ENCODE assay signal across 19 mouse cellular contexts in the genomic region with DNA sequence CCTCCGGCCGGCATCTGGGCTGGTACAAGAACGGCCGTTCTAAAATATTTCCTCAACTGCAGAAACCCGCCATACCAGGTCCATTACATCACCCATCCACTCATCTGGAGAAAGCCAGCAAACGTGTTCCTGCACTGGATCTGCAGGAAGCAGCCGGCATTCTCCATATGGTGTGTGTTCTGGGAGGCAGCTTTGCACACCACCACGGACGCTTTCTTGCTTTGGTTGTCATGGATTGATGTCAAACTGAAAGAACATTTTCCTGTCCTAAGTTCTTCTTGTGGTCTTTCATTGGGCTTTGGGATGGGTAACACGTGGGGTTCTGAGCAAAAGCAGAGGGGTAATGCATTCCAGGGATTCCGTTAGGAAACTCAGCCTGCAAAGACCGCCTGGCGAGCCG. TPM values are rescaled to one million over a fixed set of nuclear protein-coding genes. Genes with fewer than 3 reads are reported as not detected.
DNase-seq lines count a peak whose midpoint lies in the region; ATAC-seq and TF ChIP-seq lines count a peak whose summit lies in the region.
"Had no signal": no experiment of that assay in that cellular context is flagged by ENCODE, and none has a peak within 500 bp of the region (broad histone marks: within the 10 kb centered on the region; RNA-seq: fewer than 3 reads in every experiment).

No protein-coding gene starts in this region.

- no peak overlapping the region for H3K9ac ChIP-seq in heart, embryonic 15.5 days
- H3K9ac ChIP-seq in stomach, postnatal 0 days (ENCODE audit: low read length): 0 out of 2 replicates have a peak overlapping the region, but pooled peaks have one; percentile 13
- H3K9ac ChIP-seq: hindbrain, embryonic 12.5 days; liver, embryonic 15.5 days; stomach, embryonic 15.5 days had no signal

- H3K4me2 ChIP-seq in heart, embryonic 15.5 days: peak overlapping the region; percentile 19; the same call in 1 of the 2 replicates
- H3K4me2 ChIP-seq in stomach, postnatal 0 days (replicated peaks; ENCODE audit: low read depth): no peak overlapping the region
- H3K4me2 ChIP-seq: hindbrain, embryonic 12.5 days; liver, embryonic 15.5 days; stomach, embryonic 15.5 days had no signal

- H3K9me3 ChIP-seq in heart, embryonic 15.5 days (replicated peaks): no peaks in the 10 kb centered on the region
- no peaks in the 10 kb centered on the region for H3K9me3 ChIP-seq in stomach, postnatal 0 days (ENCODE audit: control insufficient read depth, low read length)
- H3K9me3 ChIP-seq: forebrain, embryonic 10.5 days; hindbrain, embryonic 12.5 days; liver, embryonic 15.5 days; megakaryocyte, embryonic 14.5 days; stomach, embryonic 15.5 days had no signal

- TF ChIP-seq EP300 in stomach, postnatal 0 days (optimal IDR thresholded peaks at IDR 0.05): no peak

- no peak for DNase-seq in heart, adult 11 months
- DNase-seq in lung, postnatal 10 days: peak; percentile 24
- DNase-seq in lung, adult 2 months: no peak
- peak; percentile 44 to 64 for DNase-seq in layer of hippocampus, adult 18-20 months (ENCODE audit: low spot score in 2 of 2)
- no peak for DNase-seq in stomach, postnatal 0 days (ENCODE audit: low spot score)
- DNase-seq in kidney, postnatal 10 days: no peak
- no peak for DNase-seq in gastrocnemius, adult 8-10 months (ENCODE audit: low spot score in 2 of 2)
- DNase-seq: cerebellum, adult 9-10 months; embryo, embryonic 11 days; gastrocnemius, postnatal 14 days; kidney, adult 8-10 months had no signal

- TF ChIP-seq POLR2A in lung, adult 2 months (IDR thresholded peaks at IDR 0.05; ENCODE audit: borderline replicate concordance, extremely low read depth, low read depth, low read length): no peak

- WGBS in heart, embryonic 15.5 days: 32% methylated on average over 14 of the region's 14 CpGs
- WGBS in lung, adult 2 months: 53% methylated on average over 14 of the region's 14 CpGs
- WGBS in stomach, postnatal 0 days: 40% methylated on average over 14 of the region's 14 CpGs

- H3K27me3 ChIP-seq in heart, embryonic 15.5 days: no peaks in the 10 kb centered on the region
- H3K27me3 ChIP-seq in stomach, postnatal 0 days (ENCODE audit: control insufficient read depth, insufficient read depth, low read length): no peaks in the 10 kb centered on the region
- H3K27me3 ChIP-seq: liver, embryonic 15.5 days; stomach, embryonic 15.5 days had no signal

- no peak for ATAC-seq in heart, embryonic 15.5 days (replicated peaks; ENCODE audit: insufficient number of reproducible peaks, insufficient read depth, low FRiP score, low read depth)
- peak; percentile 10; the same call in 1 of the 2 replicates for ATAC-seq in stomach, postnatal 0 days (ENCODE audit: low FRiP score, low TSS enrichment)
- ATAC-seq: CD4-positive, CD25-positive, alpha-beta regulatory T cell, adult 4 months had no signal

- no peak overlapping the region for H3K4me3 ChIP-seq in heart, embryonic 15.5 days
- no peak overlapping the region for H3K4me3 ChIP-seq in lung, adult 2 months (replicated peaks; ENCODE audit: extremely low read depth, low read depth, low read length)
- no peak overlapping the region for H3K4me3 ChIP-seq in stomach, postnatal 0 days (ENCODE audit: low read depth, low read length)
- H3K4me3 ChIP-seq: forebrain, embryonic 10.5 days; hindbrain, embryonic 12.5 days; liver, embryonic 15.5 days; megakaryocyte, embryonic 14.5 days; myocyte; stomach, embryonic 15.5 days had no signal

- H3K36me3 ChIP-seq in heart, embryonic 15.5 days: no peaks in the 10 kb centered on the region
- H3K36me3 ChIP-seq in stomach, postnatal 0 days (ENCODE audit: control insufficient read depth, insufficient read depth, low read length): no peaks in the 10 kb centered on the region
- H3K36me3 ChIP-seq: forebrain, embryonic 10.5 days; hindbrain, embryonic 12.5 days; liver, embryonic 15.5 days; stomach, embryonic 15.5 days had no signal

- H3K4me1 ChIP-seq in heart, embryonic 15.5 days (replicated peaks): peaks cover 26% of the 10 kb centered on the region
- no peaks in the 10 kb centered on the region for H3K4me1 ChIP-seq in lung, adult 2 months (ENCODE audit: control insufficient read depth, insufficient read depth, low read length)
- H3K4me1 ChIP-seq in stomach, postnatal 0 days (replicated peaks; ENCODE audit: control insufficient read depth, insufficient read depth): no peaks in the 10 kb centered on the region

- no peak for TF ChIP-seq CTCF in lung, adult 2 months (IDR thresholded peaks at IDR 0.05; ENCODE audit: insufficient read depth, low read length)
- TF ChIP-seq CTCF in stomach, postnatal 0 days (IDR thresholded peaks at IDR 0.05; ENCODE audit: low read depth): no peak

- H3K27ac ChIP-seq in heart, embryonic 15.5 days: no peak overlapping the region
- peak overlapping the region; percentile 53; the same call in 1 of the 2 replicates for H3K27ac ChIP-seq in stomach, postnatal 0 days (replicated peaks)
- H3K27ac ChIP-seq: forebrain, embryonic 10.5 days; hindbrain, embryonic 12.5 days; liver, embryonic 15.5 days; stomach, embryonic 15.5 days had no signal

RNA-seq across cellular contexts. Expression of a gene that starts 10.7 kb away (rescaled TPM):
- polyA plus RNA-seq in heart, embryonic 15.5 days (2015; fragmentation: Nextera tagmentation; extraction: Ambion mirVana): 4.8 and 5.3 TPM in 2 replicates
- polyA plus RNA-seq in lung, adult 2 months (2012; rRNA removed): 5.0 and 5.4 TPM in 2 replicates
- total RNA-seq in layer of hippocampus, adult 18-20 months (2021): 1 to 10 TPM; 2.5 to 3.5 TPM
- 1.8 and 1.9 TPM in 2 replicates for polyA plus RNA-seq in stomach, postnatal 0 days (2015; fragmentation: Nextera tagmentation; extraction: Ambion mirVana)
- 1 to 10 TPM in 1 of 4 experiments, under 1 TPM in 3; 0.53 to 1.2 (median 0.87) TPM for total RNA-seq in gastrocnemius, adult 8-10 months (2022)

RNA-seq across cellular contexts. Expression of a gene that starts 37.9 kb away (rescaled TPM):
- 4.3 and 7.4 TPM in 2 replicates for polyA plus RNA-seq in heart, embryonic 15.5 days (2015; fragmentation: Nextera tagmentation; extraction: Ambion mirVana)
- 16.6 and 18.9 TPM in 2 replicates for polyA plus RNA-seq in lung, adult 2 months (2012; rRNA removed)
- total RNA-seq in layer of hippocampus, adult 18-20 months (2021): 10 to 100 TPM; 12.8 to 13.9 TPM
- 11.0 and 11.8 TPM in 2 replicates for polyA plus RNA-seq in stomach, postnatal 0 days (2015; fragmentation: Nextera tagmentation; extraction: Ambion mirVana)
- 1 to 10 TPM in 1 of 4 experiments, under 1 TPM in 3; 0.46 to 1.0 (median 0.86) TPM for total RNA-seq in gastrocnemius, adult 8-10 months (2022)

Comparison
In these comparisons a context has a peak if more than half of its experiments do, and no peak if none do; other contexts are left out.
1. DNase-seq: peak in lung, postnatal 10 days (single experiment) and layer of hippocampus, adult 18-20 months (2 of 2); none in heart, adult 11 months (single experiment), lung, adult 2 months (single experiment), stomach, postnatal 0 days (single experiment), kidney, postnatal 10 days (single experiment) and gastrocnemius, adult 8-10 months (0 of 2).